Mouse (Mus musculus): ENCODE data around the gene Tmem184a. TPM values are rescaled to one million over a fixed set of nuclear protein-coding genes. Genes with fewer than 3 reads are reported as not detected.

Tmem184a gene
- total RNA-seq, 2 experiments from 2014 or later, result 0.30 TPM; not detected in 1

DNA sequence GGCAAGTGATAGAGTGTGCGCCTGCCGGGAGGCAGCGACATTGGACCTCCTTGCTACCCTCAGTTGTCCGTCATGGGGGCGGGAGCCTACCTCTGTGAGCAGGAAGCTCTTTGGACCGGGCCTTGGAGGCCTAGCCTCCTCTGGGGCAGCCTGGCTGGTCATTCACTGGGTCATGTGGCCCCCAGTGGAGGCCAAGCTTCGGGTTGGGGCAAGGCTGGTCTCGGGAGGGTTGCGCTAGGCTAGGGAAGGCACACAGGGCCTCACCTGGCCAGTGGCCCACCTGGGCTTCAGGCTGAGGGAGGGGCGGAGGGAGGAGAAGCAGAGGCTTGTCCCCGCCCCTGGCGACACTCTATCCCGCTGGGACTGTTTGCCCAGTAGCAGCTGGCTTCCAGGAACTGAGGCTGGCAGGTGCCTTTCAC, 5.7 kb downstream of the Tmem184a start:
- DNase-seq (ENCODE audit: low spot score in 2 of 2), result no peak

DNA sequence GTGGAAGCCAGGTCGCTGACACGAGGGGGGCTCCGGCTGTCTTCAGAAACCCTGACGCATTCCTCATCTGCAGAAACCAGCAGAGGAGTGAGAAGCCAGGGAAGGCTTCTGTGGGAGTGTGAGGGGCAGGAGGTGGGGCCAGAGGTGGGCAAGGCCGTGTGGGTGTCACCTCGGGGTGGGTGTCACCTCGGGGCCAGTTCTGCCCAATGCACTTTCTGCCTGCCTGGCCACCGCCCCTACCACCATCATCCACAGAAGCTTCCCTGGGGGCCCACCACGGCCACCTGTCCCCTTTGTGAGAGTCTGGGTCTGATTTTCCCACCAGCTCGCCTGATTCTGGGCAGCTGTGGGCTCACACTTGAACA, 6.6 kb downstream of the Tmem184a start:
- DNase-seq (ENCODE audit: low spot score in 2 of 2), result no peak

GRCm38 (mm10) chr5:139812398-139813125, 7.2 kb downstream of the Tmem184a start:
- no peak for DNase-seq (ENCODE audit: low spot score in 2 of 2)

DNA sequence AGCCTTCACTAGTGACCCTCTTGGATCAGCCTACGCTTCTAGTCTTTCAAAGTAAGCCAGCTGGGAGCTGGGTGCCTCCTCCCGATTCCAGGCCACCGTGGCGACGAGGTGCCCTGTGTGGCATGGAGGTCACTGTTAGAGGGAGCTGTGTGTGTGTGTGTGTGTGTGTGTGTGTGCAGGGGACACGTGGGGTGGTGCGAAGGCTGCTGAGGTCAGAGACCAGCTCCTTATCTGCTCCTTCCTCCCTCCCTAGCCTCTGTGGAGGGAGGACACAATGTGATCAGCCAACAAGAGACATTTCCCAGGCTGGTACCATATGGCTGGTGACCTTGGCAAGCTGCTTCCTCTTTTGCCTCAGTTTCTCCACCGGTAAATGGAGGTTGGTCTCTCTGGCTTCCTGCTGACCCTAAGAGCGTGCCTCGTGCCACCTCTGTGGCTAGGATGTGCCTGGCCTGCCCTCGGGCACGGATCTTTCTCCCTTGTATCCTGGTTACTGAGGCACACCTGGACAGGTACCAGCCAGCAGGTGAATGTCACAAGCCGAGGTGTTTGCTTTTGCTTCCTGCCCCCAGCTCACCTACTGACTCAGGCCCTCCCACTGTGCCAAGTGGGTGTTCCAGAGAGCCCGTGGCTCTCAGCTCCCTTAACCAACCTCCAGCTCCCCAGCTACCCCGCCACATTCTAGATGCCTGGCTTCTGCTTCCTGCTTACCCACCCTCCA, 7.9 kb downstream of the Tmem184a start:
- no peak for DNase-seq (ENCODE audit: low spot score in 2 of 2)

GRCm38 (mm10) chr5:139809397-139809796, 10.3 kb downstream of the Tmem184a start:
- DNase-seq (ENCODE audit: low spot score in 2 of 2), result no peak

DNA sequence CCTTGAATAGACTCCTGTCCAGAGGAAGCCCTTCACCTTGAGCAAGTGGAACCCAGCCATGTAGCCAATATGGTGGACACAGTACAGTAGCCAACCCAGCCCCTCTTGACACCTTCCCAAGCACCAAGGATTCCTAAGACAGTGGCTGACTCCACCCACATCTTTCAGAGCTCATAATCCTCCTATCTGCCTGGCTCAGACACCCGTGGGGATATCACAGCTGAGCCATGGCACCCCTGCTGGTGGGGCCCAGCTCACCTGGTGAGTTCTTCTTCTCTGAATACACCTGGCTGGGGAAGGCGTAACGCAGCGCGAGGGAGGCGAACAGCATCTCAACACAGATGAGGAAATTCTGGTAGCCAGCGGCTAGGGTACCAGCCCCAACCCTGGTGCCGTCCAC, 13.8 kb downstream of the Tmem184a start:
- no peak for DNase-seq (ENCODE audit: low spot score in 2 of 2)

DNA sequence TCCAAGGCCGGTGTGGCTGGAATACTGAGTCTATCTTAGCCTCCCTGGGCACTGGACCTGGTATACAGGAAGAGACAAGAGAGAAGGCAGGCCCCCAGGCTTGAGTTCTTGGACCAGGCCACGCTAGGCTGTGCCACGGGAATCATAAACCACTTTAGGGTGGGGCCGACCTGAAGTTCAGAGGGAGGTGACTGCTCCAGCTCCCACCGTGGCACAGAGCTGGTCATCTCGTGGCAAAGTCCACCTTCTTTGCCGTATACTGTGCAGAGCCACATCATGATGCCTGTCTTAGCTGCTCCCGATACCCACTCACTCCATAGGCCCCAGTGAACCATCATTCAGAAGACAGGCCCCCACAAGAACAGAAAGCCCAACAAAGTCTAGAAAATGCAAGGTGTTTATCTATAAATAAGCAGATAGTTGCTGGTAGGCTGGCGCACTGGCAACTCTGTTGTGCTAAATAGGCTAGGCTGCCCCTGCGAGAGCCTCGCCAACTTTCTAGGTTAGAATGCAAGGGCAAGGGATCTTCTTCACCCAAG, 15.1 kb downstream of the Tmem184a start:
- DNase-seq (ENCODE audit: low spot score in 2 of 2), result no peak

DNA sequence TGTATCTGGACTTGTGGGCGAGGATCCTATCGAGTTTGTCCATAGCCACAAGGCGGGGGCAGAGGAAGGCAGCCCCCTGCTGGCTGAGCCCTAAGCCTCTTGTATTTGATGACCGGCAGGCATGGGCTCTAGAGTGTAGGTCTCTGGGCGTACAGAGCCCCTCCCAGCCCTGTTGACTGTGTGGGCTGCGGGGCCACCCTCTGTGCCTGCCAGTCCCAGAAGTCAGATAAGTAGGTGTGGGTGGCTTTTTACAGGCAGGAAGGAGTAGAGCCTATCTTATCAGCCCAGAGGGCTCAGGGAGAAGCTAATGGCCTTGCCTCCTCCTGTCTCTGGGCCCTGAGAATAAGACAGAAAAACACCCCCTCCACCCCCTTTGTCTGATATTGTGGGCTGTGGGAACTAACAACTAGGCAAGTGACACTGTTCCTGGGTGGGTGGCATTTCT, 15.6 kb downstream of the Tmem184a start:
- no peak for DNase-seq (ENCODE audit: low spot score in 2 of 2)

DNA sequence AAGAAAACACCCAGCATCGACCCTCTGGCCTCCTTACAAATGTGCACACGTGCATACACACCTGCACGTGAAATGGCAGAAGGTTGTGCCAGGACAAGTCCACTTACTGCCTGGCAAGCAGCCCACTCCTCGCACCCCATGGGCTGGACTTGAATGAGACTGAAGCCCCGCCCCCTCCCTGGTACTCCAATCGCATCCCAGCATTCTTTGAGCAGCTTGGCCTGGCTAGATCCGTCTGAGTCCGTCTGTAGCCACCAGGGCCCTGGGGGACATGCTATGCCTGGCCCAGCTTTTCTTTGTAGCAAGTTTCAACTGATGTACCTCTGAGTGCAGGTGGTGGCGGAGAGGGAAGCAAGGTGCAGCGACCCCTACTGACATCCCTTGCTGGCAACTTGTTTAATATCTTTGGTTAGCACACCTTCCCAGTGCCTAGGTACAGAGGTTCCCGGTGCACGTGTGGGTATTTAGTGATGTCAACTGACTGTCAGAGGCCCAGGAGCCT, 16.1 kb downstream of the Tmem184a start:
- no peak for DNase-seq (ENCODE audit: low spot score in 2 of 2)

DNA sequence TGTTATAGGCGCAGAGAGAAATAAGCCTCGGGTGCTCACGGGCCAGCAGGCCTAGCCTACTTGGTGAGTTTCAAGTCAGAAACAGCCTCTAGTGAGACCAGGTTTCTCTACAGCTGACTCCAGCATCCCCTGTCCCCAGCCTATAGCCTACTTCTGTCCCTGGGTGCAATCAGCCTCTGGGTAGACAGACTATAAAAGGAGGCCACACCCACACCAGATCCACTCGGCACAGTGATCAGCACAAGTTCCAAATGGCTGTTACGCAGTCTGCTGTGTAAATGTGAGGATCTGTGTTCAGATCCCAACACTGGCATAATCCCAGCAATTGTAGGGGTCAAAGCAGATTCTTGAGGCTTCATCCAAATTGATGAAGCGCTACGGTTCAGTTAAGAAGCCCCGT, 16.6 kb downstream of the Tmem184a start:
- DNase-seq (ENCODE audit: low spot score in 2 of 2), result no peak

DNA sequence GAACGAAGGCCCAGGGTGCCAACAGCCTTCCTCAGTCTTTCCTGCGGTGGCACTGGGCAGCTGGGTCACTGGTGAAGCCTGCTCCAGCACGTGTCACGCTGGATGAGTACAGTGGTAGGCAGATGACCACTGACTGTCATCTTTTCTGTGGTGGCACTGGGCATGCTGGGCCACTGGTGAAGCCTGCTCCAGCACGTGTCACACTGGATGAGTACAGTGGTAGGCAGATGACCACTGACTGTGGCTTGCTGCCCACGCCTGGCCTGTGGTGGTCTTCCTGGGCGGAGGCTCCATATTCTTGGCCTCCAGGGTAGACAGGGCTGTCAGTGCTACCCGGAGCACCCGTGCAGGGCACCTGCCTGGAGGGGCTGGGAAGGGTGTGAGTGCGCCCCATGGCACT, 17.8 kb downstream of the Tmem184a start:
- DNase-seq (ENCODE audit: low spot score in 2 of 2), result no peak

DNA sequence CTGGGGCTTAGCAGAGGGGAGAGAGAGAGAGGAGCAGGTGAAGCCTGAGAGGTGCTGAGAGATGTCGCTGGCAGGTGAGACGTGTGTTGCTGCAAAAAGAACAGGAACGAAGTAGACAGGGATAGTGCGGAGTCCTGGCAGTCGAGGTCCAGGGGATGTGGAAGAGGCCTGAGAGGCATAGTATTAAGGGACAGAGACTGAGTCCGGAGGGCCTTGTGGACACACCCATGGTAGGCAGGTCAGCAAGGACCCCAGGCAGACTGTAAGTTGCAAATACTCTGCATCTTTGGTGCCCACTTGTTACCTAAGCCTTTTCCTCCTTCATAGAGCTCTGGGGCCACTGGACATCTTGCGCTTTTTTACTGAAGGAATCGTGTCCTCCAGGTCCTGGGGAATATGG, 18.5 kb downstream of the Tmem184a start:
- DNase-seq (ENCODE audit: low spot score in 2 of 2), result no peak

GRCm38 (mm10) chr5:139799801-139800590, 19.7 kb downstream of the Tmem184a start:
- DNase-seq (ENCODE audit: low spot score in 2 of 2), result no peak

- no peak for DNase-seq (ENCODE audit: low spot score in 2 of 2)
Observed at GRCm38 (mm10) chr5:139799041-139799440, 20.7 kb downstream of the Tmem184a start.

- no peak for DNase-seq (ENCODE audit: low spot score in 2 of 2)
Observed at GRCm38 (mm10) chr5:139798168-139798900, 21.4 kb downstream of the Tmem184a start.

DNA sequence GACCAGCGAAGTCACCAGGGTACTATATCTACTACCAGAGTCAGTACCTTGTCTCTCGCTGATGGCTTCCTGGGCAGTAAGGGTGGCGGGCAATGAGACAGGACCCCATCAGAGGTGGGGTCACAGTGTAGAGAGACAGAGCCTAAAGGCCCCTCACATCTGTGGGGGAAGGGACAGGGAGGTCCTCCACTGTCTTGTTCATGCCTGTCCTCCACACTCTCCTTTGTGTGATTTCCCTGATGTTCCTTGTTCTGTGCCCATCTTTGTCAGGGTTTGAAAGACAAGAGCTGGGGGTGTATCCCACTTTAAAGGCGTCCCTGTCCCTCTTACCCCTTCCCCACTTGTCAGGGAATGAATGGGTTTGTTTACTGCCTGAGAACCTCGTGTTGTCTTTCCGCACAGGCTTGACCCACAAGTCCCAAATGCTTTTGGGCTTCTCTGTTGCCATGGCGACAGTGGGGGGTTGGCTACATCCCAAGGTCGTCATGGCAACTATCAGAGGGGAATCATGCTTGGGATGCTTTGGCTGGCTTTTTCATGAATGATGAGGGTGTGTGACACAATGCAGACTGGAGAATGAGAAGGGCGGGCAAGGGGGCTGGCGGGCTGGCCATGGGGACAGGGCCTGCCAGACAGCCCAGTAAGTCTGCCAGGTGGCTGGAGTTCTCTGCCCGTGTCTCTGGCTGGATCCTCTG, 22.1 kb downstream of the Tmem184a start:
- peak; percentile 83 to 89 for DNase-seq (ENCODE audit: low spot score in 2 of 2)

DNA sequence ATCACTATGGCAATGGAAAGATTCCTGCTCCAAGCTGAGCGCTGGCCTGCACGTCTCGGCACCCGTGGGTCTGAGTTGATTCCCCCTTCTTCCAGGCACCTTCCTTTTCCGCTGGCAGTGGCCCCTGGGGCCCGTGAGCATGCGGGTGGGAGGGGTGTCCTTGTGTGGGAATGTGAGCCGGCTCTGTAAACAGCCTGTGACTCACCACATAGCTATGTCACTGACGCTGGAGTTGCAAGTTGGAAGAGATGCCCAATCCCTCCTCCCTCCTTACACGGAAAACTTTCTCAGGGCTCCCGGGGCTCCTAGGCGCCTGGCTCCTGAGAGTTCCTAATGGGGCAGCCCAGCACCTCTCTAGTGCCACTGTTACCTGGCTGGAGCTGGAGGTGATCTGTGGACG, 22.8 kb downstream of the Tmem184a start:
- peak; percentile 42 to 70 for DNase-seq (ENCODE audit: low spot score in 2 of 2)

GRCm38 (mm10) chr5:139796001-139796620, 23.6 kb downstream of the Tmem184a start:
- DNase-seq (ENCODE audit: low spot score in 2 of 2), result no peak

DNA sequence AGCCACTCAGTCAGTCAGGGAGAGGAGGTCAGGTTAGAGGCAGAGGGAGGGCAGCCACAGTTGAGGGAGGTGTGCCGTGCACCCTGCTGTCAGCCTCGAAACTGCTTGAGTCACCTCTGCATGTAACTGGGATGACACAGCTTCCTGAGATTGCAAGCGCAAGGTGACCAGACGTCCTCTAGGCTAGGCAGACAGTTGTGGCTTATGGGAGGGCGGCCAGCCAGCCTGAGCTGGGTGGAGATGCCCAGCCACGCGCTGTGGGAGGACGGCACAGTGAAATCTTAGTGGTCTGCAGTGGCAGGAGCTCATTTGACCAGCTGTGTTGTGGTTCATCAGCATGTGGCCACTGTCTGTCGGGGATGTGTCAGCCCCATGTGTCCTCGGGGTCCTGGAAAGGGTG, 24.8 kb downstream of the Tmem184a start:
- no peak for DNase-seq (ENCODE audit: low spot score in 2 of 2)

DNA sequence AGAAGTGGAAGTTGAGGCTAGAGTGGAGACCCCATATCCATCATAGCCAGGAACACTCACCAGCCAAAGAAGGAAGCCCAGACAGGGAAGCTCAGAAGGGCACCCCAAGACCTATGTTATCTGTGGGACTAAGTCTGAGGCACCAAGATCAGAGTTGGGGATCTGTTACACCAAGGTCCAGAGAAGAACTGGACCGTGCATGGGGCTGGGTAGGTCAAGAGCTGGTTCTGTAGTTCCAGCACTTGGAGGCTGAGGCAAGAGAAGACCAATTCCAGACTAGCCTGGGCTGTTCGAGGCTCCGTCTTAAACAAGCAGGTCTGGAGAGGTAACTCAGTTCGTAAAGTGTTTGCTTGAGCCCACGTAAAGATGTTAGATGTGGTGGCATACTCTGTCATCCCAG, 25.6 kb downstream of the Tmem184a start:
- no peak for DNase-seq (ENCODE audit: low spot score in 2 of 2)
